Mouse (Mus musculus): ENCODE results near the gene Lclat1. TPM values are rescaled to one million over a fixed set of nuclear protein-coding genes. Genes with fewer than 3 reads are reported as not detected.

Lclat1 gene
- polyA plus RNA-seq (2014; fragmentation: Nextera tagmentation; extraction: Ambion mirVana) = 13.6 and 24.9 TPM in 2 replicates

GRCm38 (mm10) chr17:73107158-73108157 lies at the start of gene Lclat1:
Lclat1 (plus strand) TSS chr17:73107985.
- Histone ChIP-seq H3K9ac (ENCODE audit: low read depth, low read length) (peak within 1 kb of the TSS; percentile 93), H3K9me3 (ENCODE audit: control insufficient read depth, low read length) (no peaks in the 10 kb centered on the region), H3K4me2 (replicated peaks; ENCODE audit: low read depth, low read length) (peak within 1 kb of the TSS; percentile 91), H3K36me3 (ENCODE audit: control insufficient read depth, insufficient read depth, low read length) (no peaks in the 10 kb centered on the region), H3K27me3 (ENCODE audit: control insufficient read depth, insufficient read depth, low read length) (no peaks in the 10 kb centered on the region), H3K4me3 (ENCODE audit: low read length) (peak within 1 kb of the TSS; percentile 95), H3K4me1 (ENCODE audit: control insufficient read depth, insufficient read depth, low read length) (peaks cover 14% of the 10 kb centered on the region), H3K27ac (ENCODE audit: low read depth, low read length) (peak within 1 kb of the TSS; percentile 60)
- 5% methylated on average over 51 of the region's 51 CpGs for WGBS
- peak; percentile 100 for ATAC-seq (ENCODE audit: low FRiP score, low TSS enrichment)

- H3K27ac ChIP-seq (ENCODE audit: low read depth, low read length) = no peak overlapping the region
- no peaks in the 10 kb centered on the region; the same call in 1 of the 2 replicates for H3K9me3 ChIP-seq (ENCODE audit: control insufficient read depth, low read length)
- no peaks in the 10 kb centered on the region for H3K27me3 ChIP-seq (ENCODE audit: control insufficient read depth, insufficient read depth, low read length)
- H3K9ac ChIP-seq (ENCODE audit: low read depth, low read length) = no peak overlapping the region
- H3K4me2 ChIP-seq (replicated peaks; ENCODE audit: low read depth, low read length) = no peak overlapping the region
- whole genome bisulfite sequencing = 72% methylated on average over 5 of the region's 5 CpGs
- H3K36me3 ChIP-seq (ENCODE audit: control insufficient read depth, insufficient read depth, low read length) = no peaks in the 10 kb centered on the region
- peaks cover 17% of the 10 kb centered on the region; the same call in 1 of the 2 replicates for H3K4me1 ChIP-seq (ENCODE audit: control insufficient read depth, insufficient read depth, low read length)
- H3K4me3 ChIP-seq (ENCODE audit: low read length) = no peak overlapping the region
- no peak for ATAC-seq (ENCODE audit: low FRiP score, low TSS enrichment)
These were observed 49.5 kb upstream of the Lclat1 start for GRCm38 (mm10) chr17:73058319-73058718.

GRCm38 (mm10) chr17:73060224-73060896 lies 47.4 kb upstream of the Lclat1 start:
- no peak overlapping the region for H3K4me2 ChIP-seq (replicated peaks; ENCODE audit: low read depth, low read length)
- no peaks in the 10 kb centered on the region for H3K36me3 ChIP-seq (ENCODE audit: control insufficient read depth, insufficient read depth, low read length)
- peak; percentile 90 for ATAC-seq (ENCODE audit: low FRiP score, low TSS enrichment)
- peaks cover 8% of the 10 kb centered on the region; the same call in 1 of the 2 replicates for H3K4me1 ChIP-seq (ENCODE audit: control insufficient read depth, insufficient read depth, low read length)
- peak overlapping the region; percentile 59; the same call in 1 of the 2 replicates for H3K27ac ChIP-seq (ENCODE audit: low read depth, low read length)
- H3K9me3 ChIP-seq (ENCODE audit: control insufficient read depth, low read length) = no peaks in the 10 kb centered on the region
- 31% methylated on average over 3 of the region's 3 CpGs for WGBS
- H3K4me3 ChIP-seq (ENCODE audit: low read length) = no peak overlapping the region
- no peaks in the 10 kb centered on the region for H3K27me3 ChIP-seq (ENCODE audit: control insufficient read depth, insufficient read depth, low read length)
- H3K9ac ChIP-seq (ENCODE audit: low read depth, low read length) = no peak overlapping the region

GRCm38 (mm10) chr17:73060897-73061252 lies 46.9 kb upstream of the Lclat1 start:
- Histone ChIP-seq H3K27ac (ENCODE audit: low read depth, low read length) (peak overlapping the region; percentile 3; the same call in 1 of the 2 replicates), H3K9me3 (ENCODE audit: control insufficient read depth, low read length) (no peaks in the 10 kb centered on the region), H3K4me2 (replicated peaks; ENCODE audit: low read depth, low read length) (no peak overlapping the region), H3K4me1 (ENCODE audit: control insufficient read depth, insufficient read depth, low read length) (peaks cover 8% of the 10 kb centered on the region; the same call in 1 of the 2 replicates), H3K4me3 (ENCODE audit: low read length) (no peak overlapping the region), H3K36me3 (ENCODE audit: control insufficient read depth, insufficient read depth, low read length) (no peaks in the 10 kb centered on the region), H3K27me3 (ENCODE audit: control insufficient read depth, insufficient read depth, low read length) (no peaks in the 10 kb centered on the region), H3K9ac (ENCODE audit: low read depth, low read length) (no peak overlapping the region)
- 54% methylated on average over 8 of the region's 8 CpGs for WGBS
- no peak for ATAC-seq (ENCODE audit: low FRiP score, low TSS enrichment)

- ATAC-seq (ENCODE audit: low FRiP score, low TSS enrichment) = no peak
- no peaks in the 10 kb centered on the region for H3K9me3 ChIP-seq (ENCODE audit: control insufficient read depth, low read length)
- no peak overlapping the region for H3K27ac ChIP-seq (ENCODE audit: low read depth, low read length)
- no peak overlapping the region for H3K4me2 ChIP-seq (replicated peaks; ENCODE audit: low read depth, low read length)
- H3K36me3 ChIP-seq (ENCODE audit: control insufficient read depth, insufficient read depth, low read length) = no peaks in the 10 kb centered on the region
- peaks cover 8% of the 10 kb centered on the region; the same call in 1 of the 2 replicates for H3K4me1 ChIP-seq (ENCODE audit: control insufficient read depth, insufficient read depth, low read length)
- 79% methylated on average over 1 of the region's 1 CpGs for WGBS
- no peak overlapping the region for H3K9ac ChIP-seq (ENCODE audit: low read depth, low read length)
- H3K27me3 ChIP-seq (ENCODE audit: control insufficient read depth, insufficient read depth, low read length) = no peaks in the 10 kb centered on the region
- H3K4me3 ChIP-seq (ENCODE audit: low read length) = no peak overlapping the region
These were observed 45.1 kb upstream of the Lclat1 start for GRCm38 (mm10) chr17:73062701-73063100.

GRCm38 (mm10) chr17:73063299-73063698 lies 44.5 kb upstream of the Lclat1 start:
- H3K4me3 ChIP-seq (ENCODE audit: low read length) = no peak overlapping the region
- ATAC-seq (ENCODE audit: low FRiP score, low TSS enrichment) = no peak
- WGBS = 23% methylated on average over 2 of the region's 2 CpGs
- no peaks in the 10 kb centered on the region for H3K9me3 ChIP-seq (ENCODE audit: control insufficient read depth, low read length)
- H3K4me2 ChIP-seq (replicated peaks; ENCODE audit: low read depth, low read length) = no peak overlapping the region
- H3K4me1 ChIP-seq (ENCODE audit: control insufficient read depth, insufficient read depth, low read length) = peaks cover 8% of the 10 kb centered on the region; the same call in 1 of the 2 replicates
- no peak overlapping the region for H3K27ac ChIP-seq (ENCODE audit: low read depth, low read length)
- no peak overlapping the region for H3K9ac ChIP-seq (ENCODE audit: low read depth, low read length)
- H3K36me3 ChIP-seq (ENCODE audit: control insufficient read depth, insufficient read depth, low read length) = no peaks in the 10 kb centered on the region
- no peaks in the 10 kb centered on the region for H3K27me3 ChIP-seq (ENCODE audit: control insufficient read depth, insufficient read depth, low read length)

- Histone ChIP-seq H3K36me3 (ENCODE audit: control insufficient read depth, insufficient read depth, low read length) (no peaks in the 10 kb centered on the region), H3K4me3 (ENCODE audit: low read length) (no peak overlapping the region), H3K9me3 (ENCODE audit: control insufficient read depth, low read length) (no peaks in the 10 kb centered on the region), H3K27me3 (ENCODE audit: control insufficient read depth, insufficient read depth, low read length) (no peaks in the 10 kb centered on the region), H3K4me1 (ENCODE audit: control insufficient read depth, insufficient read depth, low read length) (peaks cover 13% of the 10 kb centered on the region; the same call in 1 of the 2 replicates), H3K4me2 (replicated peaks; ENCODE audit: low read depth, low read length) (no peak overlapping the region), H3K27ac (ENCODE audit: low read depth, low read length) (no peak overlapping the region), H3K9ac (ENCODE audit: low read depth, low read length) (no peak overlapping the region)
- ATAC-seq (ENCODE audit: low FRiP score, low TSS enrichment) = no peak
- WGBS = 82% methylated on average over 1 of the region's 1 CpGs
These were observed 44.0 kb upstream of the Lclat1 start for GRCm38 (mm10) chr17:73063781-73064180.

GRCm38 (mm10) chr17:73066387-73067169 lies 41.2 kb upstream of the Lclat1 start:
- H3K9ac ChIP-seq (ENCODE audit: low read depth, low read length) = no peak overlapping the region
- no peak overlapping the region for H3K4me3 ChIP-seq (ENCODE audit: low read length)
- WGBS = 70% methylated on average over 9 of the region's 9 CpGs
- peak overlapping the region; percentile 25; the same call in 1 of the 2 replicates for H3K27ac ChIP-seq (ENCODE audit: low read depth, low read length)
- H3K36me3 ChIP-seq (ENCODE audit: control insufficient read depth, insufficient read depth, low read length) = no peaks in the 10 kb centered on the region
- ATAC-seq (ENCODE audit: low FRiP score, low TSS enrichment) = no peak
- H3K4me1 ChIP-seq (ENCODE audit: control insufficient read depth, insufficient read depth, low read length) = peaks cover 17% of the 10 kb centered on the region; the same call in 1 of the 2 replicates
- H3K27me3 ChIP-seq (ENCODE audit: control insufficient read depth, insufficient read depth, low read length) = no peaks in the 10 kb centered on the region
- H3K4me2 ChIP-seq (replicated peaks; ENCODE audit: low read depth, low read length) = no peak overlapping the region
- H3K9me3 ChIP-seq (ENCODE audit: control insufficient read depth, low read length) = no peaks in the 10 kb centered on the region

Measured in kidney, embryonic 14.5 days (tissue).